Mouse (Mus musculus): Measurements from ENCODE around the gene Rnf19b. TPM values are rescaled to one million over a fixed set of nuclear protein-coding genes. Genes with fewer than 3 reads are reported as not detected.
A peak's percentile ranks its signal among the peaks of the same experiment; 100 is the strongest.

Rnf19b gene
- total RNA-seq, 2 experiments from 2014 or later, result 20.3 to 22.7 TPM

DNA sequence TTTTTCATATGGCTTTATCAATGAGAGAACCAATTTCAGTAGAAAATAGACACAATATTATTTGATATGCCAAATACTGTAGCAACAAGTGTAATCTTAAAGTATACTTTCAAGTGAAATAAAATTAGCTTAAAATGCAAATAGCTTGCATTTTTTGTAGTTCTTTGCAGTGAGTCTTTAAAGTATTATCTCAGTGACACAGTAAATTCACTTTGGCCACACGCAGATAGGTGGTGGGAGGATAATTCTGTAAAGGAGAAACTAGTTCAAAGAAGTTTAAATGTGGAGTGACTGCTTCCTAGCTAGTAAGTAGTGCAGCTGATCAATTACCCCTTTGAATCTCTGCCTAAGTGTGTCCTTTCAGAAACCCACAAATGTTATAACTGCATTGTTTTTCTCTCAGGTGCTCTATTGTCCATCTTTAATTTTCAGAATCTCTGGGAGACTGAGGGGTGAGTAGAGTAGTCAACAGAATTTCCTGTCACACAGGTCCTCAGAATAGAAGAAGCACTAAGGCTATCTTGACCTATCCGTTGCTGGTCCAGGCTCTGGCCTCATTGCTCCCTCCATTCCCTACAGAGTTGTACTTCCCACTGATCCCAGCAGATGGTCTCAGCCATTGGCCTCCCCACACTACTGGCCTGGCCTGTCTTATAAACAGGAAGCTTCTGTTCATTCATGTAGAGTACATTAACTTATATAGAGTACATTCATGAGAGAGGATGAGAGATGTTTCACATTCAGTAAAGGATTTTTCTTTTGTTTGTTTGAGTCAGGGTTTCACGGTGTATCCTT lies 4.4 kb downstream of the Rnf19b start:
- no peak for DNase-seq
- intact Hi-C loops (cut with DNase I), result no loop called here

DNA sequence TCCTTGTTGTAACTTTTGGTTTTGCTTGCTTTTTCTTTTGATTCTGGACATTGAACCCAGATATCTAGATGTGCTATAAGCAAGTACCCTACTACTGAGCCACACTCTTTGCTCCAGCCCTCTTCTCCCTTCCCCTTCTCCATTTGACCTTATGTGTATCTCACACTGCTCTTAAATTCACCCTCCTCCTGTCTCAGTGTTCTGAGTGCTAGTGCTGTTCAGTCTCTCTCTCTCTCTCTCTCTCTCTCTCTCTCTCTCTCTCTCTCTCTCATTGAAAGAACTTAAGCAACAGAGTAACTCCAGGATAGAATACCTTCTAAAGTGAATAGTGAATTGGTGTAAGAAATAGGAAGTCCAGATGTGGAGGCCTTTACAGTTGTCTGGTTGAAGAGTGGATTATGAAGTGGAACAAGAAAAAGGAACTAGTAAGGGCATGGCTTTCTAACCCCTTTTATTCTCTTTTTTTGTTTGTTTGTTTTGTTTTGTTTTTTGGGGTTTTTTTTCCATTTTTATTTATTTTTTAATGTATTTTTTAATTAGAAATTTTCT lies 7.7 kb downstream of the Rnf19b start:
- no peak for DNase-seq
- intact Hi-C loops (cut with DNase I), result no loop called here

DNA sequence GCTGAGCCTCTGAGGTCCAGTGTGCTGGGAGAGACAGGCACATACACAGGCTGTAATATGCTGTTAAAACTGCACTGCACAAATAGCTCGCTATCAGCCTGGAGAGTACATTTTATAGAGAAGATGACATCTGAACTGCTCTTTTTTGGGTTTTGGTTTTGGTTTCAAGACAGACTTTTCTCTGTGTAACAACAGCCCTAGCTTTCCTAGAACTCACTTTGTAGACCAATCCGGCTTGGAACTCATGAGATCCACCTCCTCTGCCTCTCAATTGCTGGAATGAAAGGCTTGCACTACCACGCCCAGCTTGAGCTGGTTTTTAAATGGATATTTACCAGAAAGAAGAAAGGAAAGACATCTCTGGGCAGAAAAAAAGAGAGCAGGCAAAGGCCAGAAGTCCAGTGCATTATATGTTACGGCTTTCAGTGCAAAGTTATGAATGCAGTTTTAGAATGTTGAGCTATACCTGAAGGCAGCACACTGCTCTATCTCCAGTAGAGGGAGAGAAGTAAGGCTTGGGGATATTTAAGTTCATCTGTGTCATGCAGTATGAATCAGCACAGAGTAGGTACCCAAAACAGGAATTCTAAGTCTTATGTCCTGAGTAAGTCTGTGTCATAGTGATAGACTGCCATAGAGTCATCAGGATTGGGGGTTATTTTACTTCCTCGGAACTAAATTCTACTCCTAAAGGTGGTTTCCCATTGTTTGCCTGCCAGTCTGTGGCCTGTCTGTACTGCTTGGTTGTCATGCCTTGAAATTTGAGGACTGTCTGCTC lies 9.8 kb downstream of the Rnf19b start:
- intact Hi-C loops (cut with DNase I), result no loop called here
- no peak for DNase-seq

DNA sequence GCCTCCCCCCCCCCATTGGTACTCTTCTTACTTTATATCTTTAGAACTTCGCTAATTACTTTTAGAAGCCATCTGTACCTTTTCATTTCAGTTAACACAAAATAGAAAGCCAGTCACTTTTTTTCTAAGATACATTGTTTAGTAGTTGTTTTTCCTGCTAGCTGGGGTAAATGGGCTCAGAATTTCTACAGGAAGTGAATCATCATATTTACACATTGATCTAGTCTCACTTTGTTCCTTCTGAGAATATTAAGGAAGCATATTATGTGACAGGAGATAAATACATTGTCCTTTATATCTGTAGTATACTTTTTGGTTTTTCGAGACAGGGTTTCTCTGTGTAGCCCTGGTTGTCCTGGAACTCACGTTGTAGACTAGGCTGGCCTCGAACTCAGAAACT lies 10.8 kb downstream of the Rnf19b start:
- no peak for DNase-seq
- intact Hi-C loops (cut with DNase I), result no loop called here

DNA sequence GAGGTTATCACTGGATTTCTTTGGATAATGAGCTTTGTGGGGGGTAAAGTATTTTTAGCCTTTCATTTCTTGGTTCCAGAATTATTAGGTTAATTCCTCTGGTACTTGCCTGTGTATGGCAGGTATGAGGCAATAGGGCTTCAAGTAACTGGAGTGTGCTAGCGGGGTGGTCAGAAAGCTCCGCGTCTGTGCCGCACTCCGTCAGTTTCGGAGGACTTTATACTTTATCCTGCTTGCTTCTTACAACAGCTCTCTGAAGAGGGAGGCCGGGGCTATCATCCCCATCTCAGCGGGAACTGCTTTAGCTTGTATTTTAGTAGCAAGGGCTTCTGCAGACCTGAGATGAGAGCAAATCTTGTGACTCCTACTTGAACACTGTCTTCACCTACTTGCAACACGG lies 21.1 kb downstream of the Rnf19b start:
- no peak for DNase-seq
- intact Hi-C loops (cut with DNase I), result no loop called here

DNA sequence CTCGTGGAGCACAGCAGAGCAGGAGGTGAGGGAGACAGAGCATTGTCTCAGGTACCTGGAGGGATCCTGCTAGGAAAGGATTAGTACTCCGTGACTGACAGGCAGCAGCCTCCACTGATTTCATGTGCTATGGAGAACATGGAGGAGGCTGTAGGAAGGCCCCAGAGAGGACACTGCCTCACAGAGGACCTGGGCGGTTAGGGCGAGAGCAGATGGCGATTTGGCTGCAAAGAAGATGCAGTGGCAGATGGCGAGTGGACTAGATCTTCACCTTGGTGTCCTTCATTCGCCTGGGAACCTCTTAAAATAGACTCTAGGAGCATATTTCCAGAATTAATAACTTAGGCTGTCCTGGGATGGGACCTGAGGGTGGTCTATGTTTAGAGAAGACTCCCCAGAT lies 23.0 kb downstream of the Rnf19b start:
- intact Hi-C loops (cut with DNase I), result no loop called here
- DNase-seq, result no peak

DNA sequence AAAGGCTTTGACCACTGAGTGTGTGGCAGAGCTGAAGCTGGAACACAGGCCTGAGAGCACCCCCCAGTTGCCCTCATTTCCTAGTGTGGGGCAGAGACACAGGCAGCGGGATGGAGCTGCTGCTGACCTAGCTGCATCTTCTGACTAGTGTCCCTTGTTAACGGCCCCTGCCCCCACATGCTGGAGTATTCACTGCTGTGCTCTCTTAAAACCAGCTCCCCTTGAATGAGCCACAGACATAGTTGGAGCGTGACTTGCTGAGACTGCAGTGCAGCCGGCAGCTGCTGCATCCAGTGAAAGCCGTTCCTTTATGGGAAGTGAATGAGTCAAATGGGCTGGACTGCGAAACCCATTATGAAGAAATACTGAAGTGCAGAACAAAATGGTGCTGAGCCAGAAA lies 23.4 kb downstream of the Rnf19b start:
- no peak for DNase-seq
- intact Hi-C loops (cut with DNase I), result no loop called here

DNA sequence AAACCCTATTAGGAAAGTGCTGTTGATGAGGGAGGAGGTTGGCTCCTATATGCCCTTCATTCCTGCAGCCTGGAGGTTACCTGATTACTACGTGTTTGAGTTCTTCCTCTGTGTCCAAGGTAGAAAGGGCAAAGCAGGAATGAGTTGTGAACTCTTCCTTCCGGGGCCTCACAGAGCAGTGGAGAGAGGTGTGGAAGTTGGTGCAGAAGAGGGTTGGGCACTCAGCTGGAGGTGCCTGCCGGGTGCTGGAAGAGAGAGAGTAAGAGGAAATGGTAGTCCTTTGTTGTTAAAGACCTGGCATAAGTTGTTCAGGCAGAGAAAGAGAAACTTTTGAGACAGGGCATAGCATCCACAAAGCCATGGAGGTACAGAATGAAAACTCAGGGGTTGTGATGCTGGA lies 23.9 kb downstream of the Rnf19b start:
- DNase-seq, result no peak
- intact Hi-C loops (cut with DNase I), result no loop called here

DNA sequence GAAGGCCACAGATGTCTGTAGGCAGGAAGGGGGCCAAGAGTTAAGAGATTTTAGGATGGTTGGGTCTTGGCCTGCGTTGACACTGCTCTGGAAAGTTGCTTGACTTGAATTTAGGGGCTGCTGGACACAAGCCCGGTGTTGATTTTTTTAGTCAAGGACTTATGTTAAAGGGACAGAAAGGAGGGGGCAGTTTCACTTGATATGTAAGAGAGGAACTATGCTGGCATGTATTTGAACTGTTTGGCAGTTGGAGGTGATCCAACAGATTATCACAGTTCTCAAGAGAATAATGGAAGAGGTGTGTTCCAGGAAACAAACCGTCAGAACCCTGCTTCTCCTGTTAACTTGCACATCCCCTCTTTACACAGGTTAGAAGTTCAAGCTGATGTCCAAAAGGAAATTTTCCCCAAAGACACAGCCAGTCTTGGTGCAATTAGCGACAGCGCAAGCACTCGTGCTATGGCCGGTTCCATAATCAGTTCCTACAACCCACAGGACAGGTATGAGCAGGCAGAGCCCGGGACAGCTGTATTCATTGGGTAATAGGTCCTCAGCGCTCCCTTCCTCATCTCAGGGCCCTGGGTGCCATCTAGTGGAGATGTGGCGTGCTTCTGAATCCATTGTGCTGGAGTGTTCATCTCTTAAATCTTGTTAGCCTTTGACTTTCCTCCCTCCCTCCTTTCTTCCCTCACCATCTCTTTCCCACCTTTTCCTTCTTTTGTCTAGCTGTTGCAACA lies 24.5 kb downstream of the Rnf19b start:
- intact Hi-C loops (cut with DNase I), result no loop called here
- DNase-seq, result peak; percentile 43 to 47

DNA sequence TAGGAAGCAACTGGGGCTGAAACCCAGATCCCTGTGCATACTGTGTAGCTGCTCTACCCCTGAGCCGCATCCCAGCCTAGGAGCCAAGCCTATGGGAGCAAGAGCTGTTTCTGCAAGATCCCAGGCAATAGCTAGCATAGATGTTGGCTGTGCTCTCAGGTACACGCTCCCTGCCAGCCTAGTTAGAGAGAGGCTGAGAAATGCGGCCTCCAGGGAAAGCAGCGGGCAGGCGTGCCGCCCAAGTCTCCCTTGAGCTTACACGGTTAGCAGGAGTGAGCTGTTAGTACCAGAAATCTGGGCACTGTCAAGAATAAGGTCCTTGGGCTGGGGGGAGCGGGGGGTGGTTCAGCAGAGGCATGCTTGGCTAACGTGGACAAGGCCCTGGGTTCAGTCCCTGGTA lies 26.8 kb downstream of the Rnf19b start:
- intact Hi-C loops (cut with DNase I), result no loop called here
- no peak for DNase-seq

DNA sequence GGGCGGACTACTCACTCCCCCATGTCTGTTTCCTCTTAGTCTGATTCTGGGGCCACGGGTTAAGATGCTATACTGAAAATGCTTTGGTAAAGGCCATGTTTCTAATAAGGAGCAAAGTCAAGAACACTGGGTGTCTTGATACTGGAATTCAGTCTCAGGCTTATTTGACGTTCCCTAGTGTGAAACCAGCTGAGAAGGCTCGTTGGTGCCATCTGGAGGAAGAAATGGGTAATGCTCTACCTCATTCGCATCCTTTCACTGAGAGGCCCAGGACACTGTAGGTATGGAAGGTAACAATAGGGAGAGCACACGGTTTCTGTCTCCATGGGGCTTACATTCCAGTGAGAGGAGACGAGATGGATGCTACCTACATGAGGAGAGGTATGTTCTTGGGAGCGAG lies 28.0 kb downstream of the Rnf19b start:
- intact Hi-C loops (cut with DNase I), result loop anchor here (2.0 kb wide), 2 partner anchors 115 to 177 kb away; no protein-coding TSS in a partner anchor
- peak; percentile 39 to 55 for DNase-seq

DNA sequence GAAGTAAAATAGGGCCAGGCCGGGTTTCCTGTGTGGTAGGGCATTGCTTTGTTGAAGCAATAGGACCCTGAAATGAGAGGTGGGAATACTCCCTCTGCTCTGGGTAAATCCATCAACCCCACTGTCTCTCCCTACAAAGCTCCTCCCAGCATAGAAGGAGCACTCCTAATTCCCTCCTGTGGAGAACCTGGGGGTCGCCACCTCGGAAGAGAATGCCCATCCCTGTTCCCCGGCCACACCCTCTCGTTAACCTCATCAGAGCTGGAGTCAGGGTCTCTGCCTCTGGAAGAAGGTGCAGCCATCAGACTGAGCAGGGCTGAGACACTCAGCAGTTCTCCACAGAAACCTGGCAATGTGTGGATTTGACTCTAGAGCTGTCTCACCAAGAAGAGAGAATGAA lies 29.8 kb downstream of the Rnf19b start:
- intact Hi-C loops (cut with DNase I), result loop anchor here (2.0 kb wide), 2 partner anchors 117 to 179 kb away; no protein-coding TSS in a partner anchor

DNA sequence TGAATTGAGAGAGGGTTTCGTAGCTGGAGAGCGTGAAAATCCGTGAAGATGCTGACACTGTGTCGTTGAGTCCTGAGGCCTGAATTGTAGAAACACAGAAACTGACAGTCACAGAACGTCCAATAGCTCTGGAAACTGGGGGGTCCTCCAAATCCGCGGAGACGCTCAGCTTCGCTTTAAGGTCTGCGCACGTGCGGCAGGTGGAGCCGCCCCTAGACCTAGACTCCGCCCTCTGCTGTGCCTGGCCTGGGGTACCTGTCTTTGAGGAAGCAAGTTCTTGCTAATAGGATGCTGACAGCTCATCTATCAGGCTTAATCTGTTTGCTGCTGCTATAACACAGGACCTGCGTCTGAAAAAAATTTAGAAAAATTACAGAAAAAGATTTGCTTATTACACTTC lies 37.2 kb downstream of the Rnf19b start:
- intact Hi-C loops (cut with DNase I), result no loop called here
- no peak for DNase-seq

More for the DNA sequence above, 29.8 kb downstream of the Rnf19b start:
- DNase-seq, result no peak

DNA sequence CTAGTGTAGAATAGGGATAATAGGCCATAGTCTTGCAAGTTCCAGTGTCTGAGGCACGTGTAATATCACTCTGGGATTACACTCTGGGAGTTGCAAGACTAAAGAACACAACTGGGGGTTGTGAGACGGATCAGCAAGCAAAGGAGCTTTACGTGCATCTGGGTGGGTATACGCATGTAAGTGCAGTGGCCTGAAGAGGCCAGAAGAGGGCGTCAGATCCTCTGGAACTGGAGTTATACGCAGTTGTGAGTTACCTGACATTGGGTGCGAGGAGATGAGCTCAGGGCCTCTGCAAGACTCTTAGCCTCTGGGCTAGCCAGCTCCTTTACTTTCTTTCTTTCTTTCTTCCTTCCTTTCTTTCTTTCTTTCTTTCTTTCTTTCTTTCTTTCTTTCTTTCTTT lies 38.9 kb downstream of the Rnf19b start:
- no peak for DNase-seq
- intact Hi-C loops (cut with DNase I), result no loop called here

DNA sequence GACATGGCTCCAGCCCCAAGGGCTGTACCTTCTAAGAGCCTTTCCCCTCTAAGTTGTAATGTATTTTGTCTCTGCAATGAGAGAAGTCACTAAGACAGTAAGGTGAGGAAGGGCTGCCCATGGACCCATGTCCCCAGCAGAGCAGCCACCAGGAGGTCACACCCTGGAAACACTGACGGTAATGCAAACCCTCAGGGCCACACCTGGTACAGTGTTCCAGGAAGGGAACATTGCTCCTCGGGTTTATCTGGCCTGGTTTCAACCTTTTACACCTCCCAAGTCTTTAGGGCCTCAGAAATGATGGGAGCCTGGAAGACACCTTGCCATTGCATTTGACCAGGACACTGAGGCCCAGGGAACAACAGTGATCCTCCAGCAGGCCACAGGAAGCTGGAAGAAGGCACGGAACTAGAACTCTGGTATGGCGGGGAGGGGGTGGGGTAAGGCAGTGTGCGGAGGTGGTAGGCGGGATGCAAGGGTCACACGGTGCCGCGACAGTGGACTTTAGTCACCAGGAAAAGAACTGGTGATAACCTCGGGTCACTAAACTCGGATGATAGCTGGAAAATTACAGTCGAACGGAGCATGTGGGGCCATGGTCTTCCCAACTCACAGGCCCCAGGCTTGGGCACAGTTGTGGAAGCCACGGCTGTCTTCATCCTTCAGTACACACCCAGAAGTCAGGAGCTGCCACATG lies 44.2 kb downstream of the Rnf19b start:
- intact Hi-C loops (cut with DNase I), result no loop called here
- DNase-seq, result no peak

DNA sequence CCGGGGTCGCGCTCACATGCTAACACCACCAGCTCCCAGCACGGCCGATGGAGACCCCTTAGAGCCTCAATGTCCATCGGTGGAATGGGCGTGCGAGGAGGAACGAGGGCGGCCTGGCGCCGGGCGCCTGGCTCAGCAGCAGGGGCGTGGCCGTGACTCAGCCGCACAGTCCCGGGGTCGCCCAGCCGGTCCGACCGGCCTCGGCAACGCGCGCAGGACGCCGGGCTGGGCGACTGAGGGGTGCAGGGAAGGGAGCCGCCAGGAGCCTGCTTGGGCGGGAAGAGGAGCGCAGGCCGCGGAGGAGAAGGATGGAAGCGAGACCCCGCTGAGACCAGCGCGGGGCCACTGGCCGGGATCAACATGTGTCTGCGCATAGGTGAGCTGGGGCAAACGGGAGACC lies 47.3 kb downstream of the Rnf19b start, which contains the start of gene Tmem54:
Gene Tmem54 (plus strand): TSS at position 193 of the 400 bp plus-strand sequence.
- no peak for DNase-seq
- intact Hi-C loops (cut with DNase I), result no loop called here

DNA sequence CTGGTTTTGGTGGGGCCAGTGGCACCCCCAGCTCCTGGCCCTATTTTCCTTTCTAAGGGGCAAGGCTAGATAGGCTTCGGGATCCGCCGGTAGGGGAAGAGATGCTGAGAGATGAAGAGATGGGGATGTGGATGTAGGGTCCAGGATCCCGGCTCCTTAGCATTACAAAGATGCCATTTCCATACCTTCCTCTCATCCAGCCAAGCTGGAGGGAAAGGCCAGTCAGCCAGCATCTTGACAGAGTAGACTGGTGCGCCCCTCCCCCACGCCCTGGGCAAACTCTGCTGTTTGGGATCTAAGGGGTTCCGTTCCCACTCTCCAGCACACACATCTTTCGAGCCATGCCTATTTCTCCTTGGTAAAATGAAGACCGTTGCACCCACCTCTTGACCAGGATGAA lies 48.0 kb downstream of the Rnf19b start:
- DNase-seq, result no peak
- intact Hi-C loops (cut with DNase I), result no loop called here

DNA sequence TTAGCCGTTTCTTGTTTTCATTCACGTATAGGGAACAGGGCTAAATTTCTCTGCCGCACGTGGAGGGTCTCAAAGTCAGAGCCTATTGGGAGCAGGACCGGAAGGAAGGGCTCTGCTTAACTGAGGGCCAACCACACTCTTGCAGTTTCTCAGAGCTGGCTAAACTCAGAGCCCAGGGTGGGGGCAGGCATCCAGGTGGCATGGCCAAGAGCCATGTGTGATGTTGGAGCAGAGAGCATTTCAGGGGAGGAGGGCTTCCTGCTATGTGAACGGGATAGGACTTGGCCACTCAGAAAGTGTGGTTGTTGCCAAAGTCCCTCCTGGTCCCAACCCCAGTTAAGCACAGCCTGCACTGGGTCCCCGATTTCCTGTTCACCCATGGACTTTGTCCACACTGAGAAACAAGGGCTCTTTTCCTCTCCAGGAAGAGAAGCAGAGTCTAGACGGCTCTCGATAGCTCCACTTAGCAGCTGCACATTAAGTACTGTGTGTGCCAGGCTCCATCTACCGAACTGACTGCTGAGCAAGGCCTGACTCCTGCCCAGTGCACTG lies 49.4 kb downstream of the Rnf19b start:
- intact Hi-C loops (cut with DNase I), result no loop called here
- DNase-seq, result no peak

DNA sequence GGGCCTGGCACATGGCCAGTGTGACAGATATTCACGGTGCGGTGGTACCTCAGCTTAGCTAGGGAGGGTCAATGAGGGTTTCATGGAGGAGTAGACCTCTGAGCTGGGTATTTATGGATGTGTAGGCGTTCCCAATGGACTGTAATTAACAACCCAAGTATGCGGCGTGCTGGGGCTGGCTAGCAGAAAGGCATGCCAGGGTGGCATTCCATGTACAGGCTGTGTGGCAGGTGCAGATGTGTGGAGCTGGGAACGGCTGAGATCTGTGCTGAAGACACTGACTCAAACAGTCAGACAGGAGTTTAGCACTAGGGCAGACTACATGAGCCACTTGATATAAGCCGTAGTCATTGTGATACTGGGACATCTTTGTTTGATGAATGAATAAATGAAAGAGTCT lies 50.6 kb downstream of the Rnf19b start:
- no peak for DNase-seq
- intact Hi-C loops (cut with DNase I), result no loop called here

DNA sequence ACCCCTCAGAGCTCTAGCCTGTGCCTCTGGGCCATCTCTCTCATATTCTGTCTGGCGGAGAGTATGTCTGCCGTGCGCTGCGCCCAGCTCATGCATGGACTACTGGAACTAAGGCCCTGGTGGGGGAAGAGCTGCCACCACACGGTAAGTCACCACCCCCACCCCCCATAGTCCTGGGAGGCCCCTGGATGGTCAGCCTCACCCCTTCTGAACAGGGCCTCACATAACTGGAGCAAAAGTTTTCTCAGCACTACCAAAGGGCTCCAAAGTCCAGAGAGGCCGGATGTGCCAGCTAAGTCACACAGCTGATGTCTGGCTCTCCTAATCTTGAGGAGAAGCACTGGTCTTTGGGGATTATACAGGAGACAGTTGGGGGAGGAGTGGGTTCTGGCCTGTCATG lies 52.7 kb downstream of the Rnf19b start:
- intact Hi-C loops (cut with DNase I), result no loop called here

More for the DNA sequence above, 52.7 kb downstream of the Rnf19b start:
- DNase-seq, result no peak
